Mouse (Mus musculus) lung, embryonic 14.5 days (tissue): ENCODE measurements around the gene Cygb. TPM values are rescaled to one million over a fixed set of nuclear protein-coding genes. Genes with fewer than 3 reads are reported as not detected.

ENCODE experiments used
- ATAC-seq: fragments of 200-750 bp; cut with Nextera tagmentation; 2 replicates; pipeline ENCODE4 v1.8.0; 2017; ENCODE audit warnings: mild to moderate bottlenecking, moderate TSS enrichment, moderate library complexity; ENCODE audit not compliant: insufficient read depth
- DNase-seq: peaks from one replicate; pipeline ENCODE4 v3.0.0-alpha.2; 2015
- H3K27ac ChIP-seq: fragments of 300-500 bp; sonication (generic); 2 replicates; pipeline ENCODE4 v1.5.1; 2014; ENCODE audit warnings: low read depth, mild to moderate bottlenecking, moderate library complexity
- H3K27me3 ChIP-seq: fragments of 300-500 bp; sonication (generic); 2 replicates; pipeline ENCODE4 v1.6.1; 2014; ENCODE audit warnings: low read length, control low read depth; ENCODE audit not compliant: insufficient read depth
- H3K36me3 ChIP-seq: fragments of 300-500 bp; sonication (generic); 2 replicates; pipeline ENCODE4 v1.6.1; 2014; ENCODE audit warnings: control low read depth; ENCODE audit not compliant: insufficient read depth
- H3K4me1 ChIP-seq: fragments of 300-500 bp; sonication (generic); 2 replicates; pipeline ENCODE4 v1.6.1; 2014; ENCODE audit warnings: antibody characterized with exemption, control low read depth; ENCODE audit not compliant: insufficient read depth
- H3K4me2 ChIP-seq: fragments of 300-500 bp; sonication (generic); 2 replicates; pipeline ENCODE4 v1.6.1; 2014; ENCODE audit warnings: mild to moderate bottlenecking
- H3K4me3 ChIP-seq: fragments of 300-500 bp; sonication (generic); 2 replicates; pipeline ENCODE4 v1.5.1; 2014; ENCODE audit warnings: low read depth, low read length
- H3K9ac ChIP-seq: fragments of 300-500 bp; sonication (generic); 2 replicates; pipeline ENCODE4 v1.6.1; 2014
- H3K9me3 ChIP-seq: fragments of 300-500 bp; sonication (generic); 2 replicates; pipeline ENCODE4 v1.6.1; 2016; ENCODE audit warnings: low read depth, low read length, control low read depth
- CTCF ChIP-seq: IDR thresholded peaks from 2 replicates; pipeline ENCODE4 v1.5.1; 2016; ENCODE audit warnings: antibody characterized with exemption, low read depth
- WGBS: fragments of 180-500 bp; shearing (Covaris S2); extraction: QIAGEN DNeasy Blood & Tissue Kit; methylation state at CpG from one replicate; pipeline ENCODE4 v1.1.7; 2014; 5-methylcytosine and 5-hydroxymethylcytosine counted together
- polyA plus RNA-seq: library from polyadenylated mRNA; unstranded; fragments of >200 nt; fragmentation: Nextera tagmentation; extraction: Ambion mirVana; gene quantifications from 2 replicates; pipeline ENCODE4 v1.2.1, GENCODE M21; 2014

Gene Cygb
- polyA plus RNA-seq, 1 experiment from 2014 or later = 9.5 TPM

DNA sequence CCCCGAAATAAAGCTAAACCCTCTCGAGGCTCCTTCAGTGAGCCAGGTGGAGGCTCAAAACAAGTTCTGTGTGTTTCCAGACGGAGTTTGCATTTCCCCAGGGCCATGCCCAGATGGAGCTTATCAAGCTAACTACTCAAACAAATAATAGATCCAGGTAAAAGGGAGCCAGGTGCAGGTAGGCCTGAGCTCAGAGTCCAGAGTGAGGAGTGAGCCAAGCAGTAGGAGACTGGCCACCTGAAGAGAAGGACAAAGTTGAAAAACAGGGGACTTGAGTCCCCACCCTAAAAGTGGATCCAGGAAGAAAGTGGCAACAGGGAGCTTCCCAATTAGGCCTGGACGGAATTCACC, 39.8 kb upstream of the Cygb start:
- peaks cover 29% of the 10 kb centered on the region for H3K27me3 ChIP-seq
- no peaks in the 10 kb centered on the region for H3K36me3 ChIP-seq
- no peak for TF ChIP-seq CTCF
- peak overlapping the region; percentile 63 for H3K27ac ChIP-seq
- ATAC-seq (no peak), DNase-seq (peak; percentile 34)
- H3K4me3 ChIP-seq = peak overlapping the region; percentile 59
- H3K4me2 ChIP-seq = peak overlapping the region; percentile 93
- 34% methylated on average over 4 of the region's 4 CpGs for WGBS
- peak overlapping the region; percentile 70 for H3K9ac ChIP-seq
- H3K9me3 ChIP-seq = no peaks in the 10 kb centered on the region
- peaks cover 3% of the 10 kb centered on the region; the same call in 1 of the 2 replicates for H3K4me1 ChIP-seq

- Histone ChIP-seq H3K9me3 (no peaks in the 10 kb centered on the region), H3K9ac (no peak overlapping the region), H3K4me3 (no peak overlapping the region), H3K36me3 (no peaks in the 10 kb centered on the region), H3K27me3 (peaks cover 24% of the 10 kb centered on the region), H3K27ac (no peak overlapping the region), H3K4me1 (peaks cover 3% of the 10 kb centered on the region; the same call in 1 of the 2 replicates), H3K4me2 (no peak overlapping the region)
- no peak for TF ChIP-seq CTCF
- ATAC-seq (no peak), DNase-seq (no peak)
- WGBS = 59% methylated on average over 18 of the region's 18 CpGs
These were observed 36.8 kb upstream of the Cygb start for GRCm38 (mm10) chr11:116690701-116691575.

- no peak for TF ChIP-seq CTCF
- Histone ChIP-seq H3K4me3 (no peak overlapping the region), H3K27ac (no peak overlapping the region), H3K9ac (no peak overlapping the region), H3K36me3 (0 out of 2 replicates have a peak, but pooled peaks cover 6% of the 10 kb centered on the region), H3K4me1 (peaks cover 3% of the 10 kb centered on the region; the same call in 1 of the 2 replicates), H3K9me3 (no peaks in the 10 kb centered on the region), H3K27me3 (peaks cover 12% of the 10 kb centered on the region), H3K4me2 (no peak overlapping the region)
- WGBS = 93% methylated on average over 10 of the region's 10 CpGs
- DNase-seq (no peak), ATAC-seq (no peak)
These were observed 35.5 kb upstream of the Cygb start for GRCm38 (mm10) chr11:116689622-116690021.

GRCm38 (mm10) chr11:116687897-116688296, 33.8 kb upstream of the Cygb start:
- 72% methylated on average over 8 of the region's 8 CpGs for WGBS
- ATAC-seq = no peak
- Histone ChIP-seq H3K9ac (no peak overlapping the region), H3K4me2 (no peak overlapping the region), H3K9me3 (no peaks in the 10 kb centered on the region), H3K27me3 (no peaks in the 10 kb centered on the region), H3K4me1 (no peaks in the 10 kb centered on the region), H3K27ac (no peak overlapping the region), H3K4me3 (no peak overlapping the region), H3K36me3 (0 out of 2 replicates have a peak, but pooled peaks cover 11% of the 10 kb centered on the region)
- TF ChIP-seq CTCF = no peak
- no peak for DNase-seq

DNA sequence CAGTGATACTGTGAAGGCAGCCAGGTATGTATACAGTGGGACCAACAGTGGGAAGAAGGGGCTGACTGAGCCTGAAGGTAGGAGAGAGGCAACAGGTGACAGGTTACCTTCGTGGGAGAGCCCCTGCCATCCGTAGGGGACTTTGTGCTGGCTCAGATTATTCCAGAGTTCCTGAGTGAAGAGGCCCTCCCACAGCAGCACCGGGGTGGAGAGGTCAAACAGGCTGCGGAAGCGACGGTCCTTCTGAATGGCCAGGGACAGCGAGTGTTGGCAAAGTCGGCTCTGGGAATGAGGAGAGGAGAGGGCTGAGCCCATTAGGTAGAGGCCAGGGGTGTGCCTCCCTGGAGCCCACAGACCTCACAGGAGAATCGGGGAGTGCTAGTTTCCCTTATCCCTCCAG, 31.6 kb upstream of the Cygb start:
- H3K4me1 ChIP-seq = no peaks in the 10 kb centered on the region
- H3K4me3 ChIP-seq = no peak overlapping the region
- no peak overlapping the region for H3K4me2 ChIP-seq
- DNase-seq = no peak
- H3K36me3 ChIP-seq = peaks cover 16% of the 10 kb centered on the region; the same call in 1 of the 2 replicates
- no peak for ATAC-seq
- H3K9me3 ChIP-seq = no peaks in the 10 kb centered on the region
- WGBS = 56% methylated on average over 9 of the region's 9 CpGs
- no peak overlapping the region for H3K9ac ChIP-seq
- TF ChIP-seq CTCF = no peak
- H3K27me3 ChIP-seq = no peaks in the 10 kb centered on the region
- H3K27ac ChIP-seq = no peak overlapping the region

DNA sequence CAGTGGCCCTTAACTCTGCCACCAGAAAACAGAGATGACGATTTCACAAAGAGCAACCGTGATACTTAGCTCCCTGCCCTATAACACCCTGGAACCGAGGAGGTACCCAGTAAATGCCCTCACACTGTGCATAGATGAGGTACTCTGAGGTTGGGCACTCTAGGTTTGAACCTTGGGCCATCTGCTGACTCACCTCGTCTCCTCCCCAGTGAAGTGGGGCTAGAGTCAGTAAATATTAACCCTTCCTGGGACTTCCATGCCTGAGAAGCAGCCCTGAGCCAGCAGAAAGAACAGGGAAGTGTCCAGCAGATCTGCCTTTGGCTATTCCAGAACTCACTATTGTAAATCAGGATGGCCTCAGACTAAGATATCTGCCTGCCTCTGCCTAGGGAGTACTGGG, 29.7 kb upstream of the Cygb start:
- DNase-seq (no peak), ATAC-seq (no peak)
- peaks cover 28% of the 10 kb centered on the region for H3K36me3 ChIP-seq
- no peaks in the 10 kb centered on the region for H3K4me1 ChIP-seq
- no peak overlapping the region for H3K9ac ChIP-seq
- TF ChIP-seq CTCF = no peak
- H3K4me3 ChIP-seq = no peak overlapping the region
- H3K9me3 ChIP-seq = no peaks in the 10 kb centered on the region
- no peaks in the 10 kb centered on the region for H3K27me3 ChIP-seq
- no peak overlapping the region for H3K4me2 ChIP-seq
- H3K27ac ChIP-seq = no peak overlapping the region
- 71% methylated on average over 4 of the region's 4 CpGs for WGBS

- H3K4me3 ChIP-seq = no peak overlapping the region
- H3K4me2 ChIP-seq = no peak overlapping the region
- H3K9me3 ChIP-seq = no peaks in the 10 kb centered on the region
- no peak overlapping the region for H3K27ac ChIP-seq
- TF ChIP-seq CTCF = no peak
- DNase-seq = no peak
- no peak for ATAC-seq
- H3K36me3 ChIP-seq = peaks cover 32% of the 10 kb centered on the region
- no peaks in the 10 kb centered on the region for H3K27me3 ChIP-seq
- 54% methylated on average over 14 of the region's 14 CpGs for WGBS
- no peak overlapping the region for H3K9ac ChIP-seq
- no peaks in the 10 kb centered on the region for H3K4me1 ChIP-seq
These were observed 28.5 kb upstream of the Cygb start for GRCm38 (mm10) chr11:116682501-116683144.
